Mouse (Mus musculus) C2C12 (cell line): Measurements from ENCODE around the gene Lif.

ENCODE experiments used
- CTCF ChIP-seq: IDR thresholded peaks from one replicate; pipeline ENCODE4 v1.5.1; 2011; ENCODE audit not compliant: control insufficient read depth, insufficient read depth, insufficient read length
- MYOD1 ChIP-seq: IDR thresholded peaks from one replicate; pipeline ENCODE4 v1.6.1; 2011; ENCODE audit warnings: low read depth; ENCODE audit not compliant: control insufficient read depth, insufficient read length
- MYOG ChIP-seq: IDR thresholded peaks from one replicate; pipeline ENCODE4 v1.6.1; 2011; ENCODE audit not compliant: control insufficient read depth, insufficient read length; ENCODE audit errors: extremely low read depth
- USF1 ChIP-seq: IDR thresholded peaks from one replicate; pipeline ENCODE4 v1.6.1; 2011; ENCODE audit warnings: low read depth, mild to moderate bottlenecking, control low read depth, moderate library complexity

- TF ChIP-seq CTCF (no peak), USF1 (no peak), MYOG (no peak), MYOD1 (no peak)
Measured at GRCm38 (mm10) chr11:4299735-4300474, 42.5 kb downstream of the Lif start.
